Mouse (Mus musculus): Measurements from ENCODE around the gene Fbln7. TPM values are rescaled to one million over a fixed set of nuclear protein-coding genes. Genes with fewer than 3 reads are reported as not detected.
A peak's percentile ranks its signal among the peaks of the same experiment; 100 is the strongest.

Fbln7 gene
- polyA plus RNA-seq, 1 experiment from 2014 or later = 2.0 TPM

- WGBS = 92% methylated on average over 3 of the region's 3 CpGs
- Histone ChIP-seq H3K9ac (replicated peaks) (no peak overlapping the region), H3K9me3 (no peaks in the 10 kb centered on the region), H3K27me3 (no peaks in the 10 kb centered on the region), H3K4me3 (no peak overlapping the region), H3K4me1 (no peaks in the 10 kb centered on the region), H3K27ac (replicated peaks) (no peak overlapping the region), H3K36me3 (peaks cover 10% of the 10 kb centered on the region; the same call in 1 of the 2 replicates), H3K4me2 (replicated peaks) (no peak overlapping the region)
- no peak for ATAC-seq (replicated peaks)
These were observed 73.5 kb downstream of the Fbln7 start for GRCm38 (mm10) chr2:128936256-128936655.

- peak; percentile 94 for ATAC-seq (replicated peaks)
- H3K9me3 ChIP-seq = no peaks in the 10 kb centered on the region
- H3K4me3 ChIP-seq = peak within 1 kb of the TSS; percentile 65
These were observed 81.1 kb downstream of the Fbln7 start, which contains the start of gene Zc3h8 for GRCm38 (mm10) chr2:128943538-128944528. Zc3h8 (minus strand) TSS chr2:128944077.

More at GRCm38 (mm10) chr2:128943538-128944528, 81.1 kb downstream of the Fbln7 start, which contains the start of gene Zc3h8:
- WGBS = 2% methylated on average over 65 of the region's 65 CpGs
- peak within 1 kb of the TSS; percentile 68 for H3K4me2 ChIP-seq (replicated peaks)
- peaks cover 8% of the 10 kb centered on the region for H3K4me1 ChIP-seq
- H3K36me3 ChIP-seq = 0 out of 2 replicates have a peak, but pooled peaks cover 2% of the 10 kb centered on the region
- no peaks in the 10 kb centered on the region for H3K27me3 ChIP-seq
- H3K27ac ChIP-seq (replicated peaks) = peak within 1 kb of the TSS; percentile 79
- peak within 1 kb of the TSS; percentile 71 for H3K9ac ChIP-seq (replicated peaks)

Small RNAs within 50 kb of the gene (microRNA-seq; reads per million reads assigned to microRNA genes)
- gene Gm22859 = not detected

Other genes with a start within 250 kb of the Fbln7 start
- 54.9 and 58.6 TPM in 2 replicates for gene Anapc1, start 175.6 kb upstream of the Fbln7 start, polyA plus RNA-seq (2015; fragmentation: Nextera tagmentation; extraction: Ambion mirVana)
- 0.65 and 0.91 TPM in 2 replicates for gene Mertk, start 164.0 kb upstream of the Fbln7 start, polyA plus RNA-seq (2015; fragmentation: Nextera tagmentation; extraction: Ambion mirVana)
- 41.1 and 43.4 TPM in 2 replicates for gene Tmem87b, start 44.9 kb upstream of the Fbln7 start, polyA plus RNA-seq (2015; fragmentation: Nextera tagmentation; extraction: Ambion mirVana)
- 10.5 and 11.3 TPM in 2 replicates for gene Zc3h8, start 81.1 kb downstream of the Fbln7 start, polyA plus RNA-seq (2015; fragmentation: Nextera tagmentation; extraction: Ambion mirVana)
- gene Zc3h6, start 104.4 kb downstream of the Fbln7 start, polyA plus RNA-seq (2015; fragmentation: Nextera tagmentation; extraction: Ambion mirVana) = 4.8 and 5.4 TPM in 2 replicates
- gene Gm10762, start 104.7 kb downstream of the Fbln7 start, polyA plus RNA-seq (2015; fragmentation: Nextera tagmentation; extraction: Ambion mirVana) = 24.4 and 26.3 TPM in 2 replicates
- gene Vinac1, start 185.2 kb downstream of the Fbln7 start, polyA plus RNA-seq (2015; fragmentation: Nextera tagmentation; extraction: Ambion mirVana) = 0.25 and 0.36 TPM in 2 replicates
- 31.7 and 32.4 TPM in 2 replicates for gene Ttl, start 203.0 kb downstream of the Fbln7 start, polyA plus RNA-seq (2015; fragmentation: Nextera tagmentation; extraction: Ambion mirVana)
- 17.8 and 19.5 TPM in 2 replicates for gene Polr1b, start 238.0 kb downstream of the Fbln7 start, polyA plus RNA-seq (2015; fragmentation: Nextera tagmentation; extraction: Ambion mirVana)